Mouse (Mus musculus) retina, adult 2 months (tissue): Measurements from ENCODE around the gene Hmg20b.

Experiments
- DNase-seq: peaks from one replicate; pipeline ENCODE4 v3.0.0-alpha.2; 2012; ENCODE audit warnings: low read depth, low spot score

Gene Hmg20b

GRCm38 (mm10) chr10:81354738-81355477 is 4.6 kb upstream of the Hmg20b start:
- no peak for DNase-seq

- no peak for DNase-seq
Measured at GRCm38 (mm10) chr10:81351678-81352291, 1.5 kb upstream of the Hmg20b start.

- DNase-seq, result no peak
Measured at GRCm38 (mm10) chr10:81349961-81350350, 324 bp downstream of the Hmg20b start.

GRCm38 (mm10) chr10:81349146-81349545 is 1.1 kb downstream of the Hmg20b start:
- no peak for DNase-seq

DNA sequence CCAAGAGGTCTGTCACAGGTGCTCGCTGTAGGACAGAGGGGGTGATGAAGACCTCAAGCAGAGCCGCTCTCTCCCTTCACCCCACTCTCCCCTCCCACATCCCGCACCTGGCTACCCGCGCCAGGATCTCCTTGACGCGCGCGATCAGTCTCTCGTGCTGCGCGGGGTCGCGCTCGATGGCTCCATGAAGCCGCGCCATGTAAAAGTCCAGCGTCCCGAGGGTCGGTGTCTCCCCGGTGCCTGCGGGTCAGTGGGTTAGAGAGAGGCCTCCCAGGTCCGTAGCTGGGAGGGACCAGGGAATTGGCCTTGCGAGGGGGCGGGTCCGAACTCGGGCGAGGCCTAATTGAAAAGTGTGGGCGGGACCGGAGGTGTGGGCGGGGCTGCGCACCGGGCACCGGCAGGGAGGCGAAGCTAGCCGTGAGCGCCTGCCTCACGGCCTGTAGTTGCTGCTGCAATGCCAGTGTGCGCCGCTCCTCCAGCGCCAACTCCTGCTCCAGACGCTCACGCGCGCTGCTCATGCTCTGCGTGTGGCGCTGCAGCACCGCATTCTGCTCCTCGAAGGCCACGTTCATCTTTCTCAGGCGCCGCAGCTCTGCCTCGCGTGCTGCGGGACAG is 3.7 kb downstream of the Hmg20b start:
- DNase-seq, result no peak

DNA sequence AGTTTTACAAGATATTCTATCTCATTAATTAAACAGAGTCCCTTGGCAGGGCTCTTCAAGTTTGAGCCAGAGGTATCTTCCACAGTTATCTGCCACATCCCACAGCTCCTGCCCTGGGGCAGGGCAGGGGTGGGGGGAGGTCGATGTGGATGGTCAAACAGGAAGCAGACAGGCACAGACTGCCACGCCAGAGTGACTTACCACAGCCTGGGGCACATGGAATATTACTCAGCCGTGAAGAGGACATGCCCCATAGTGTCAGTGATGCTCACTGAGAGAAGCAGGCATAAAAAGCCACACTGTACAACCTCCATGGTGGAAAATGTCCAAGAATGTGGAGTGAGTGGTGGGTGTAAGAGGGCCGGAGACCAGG is 5.1 kb downstream of the Hmg20b start:
- DNase-seq, result no peak

DNA sequence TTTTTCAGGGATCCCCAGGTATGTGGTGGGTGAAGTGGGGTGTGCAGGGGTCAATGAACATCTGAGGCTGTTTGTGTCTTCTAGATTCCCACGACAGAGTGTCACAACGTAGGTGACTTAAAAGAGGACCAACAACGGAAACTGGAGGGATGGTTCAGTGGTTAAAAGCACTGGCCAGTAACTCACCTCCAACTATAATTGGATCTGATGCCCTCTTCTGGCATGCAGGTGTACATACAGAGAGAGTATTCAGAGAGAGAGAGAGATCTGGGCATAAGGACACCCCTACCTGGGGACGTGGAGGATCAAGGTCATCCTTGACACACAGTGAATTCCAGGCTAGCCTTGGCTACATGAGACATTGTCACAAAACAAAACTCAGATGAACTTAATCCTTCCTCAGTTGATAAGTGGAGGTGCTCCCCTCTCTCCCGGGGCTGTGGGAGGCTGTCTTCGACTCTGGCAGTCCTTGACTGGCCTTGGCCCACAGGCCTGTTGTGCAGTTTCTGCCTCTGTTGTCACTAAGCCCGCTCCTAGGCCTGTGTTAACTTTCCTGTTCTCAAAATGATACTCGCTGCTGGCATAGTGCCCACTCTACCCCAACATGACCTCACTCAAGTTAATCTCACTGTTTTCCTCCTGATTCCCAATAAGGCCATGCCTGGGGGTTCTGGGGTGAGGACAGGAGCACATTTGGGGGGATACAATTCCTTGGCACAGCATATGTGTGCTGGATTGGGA is 5.7 kb downstream of the Hmg20b start:
- no peak for DNase-seq

DNA sequence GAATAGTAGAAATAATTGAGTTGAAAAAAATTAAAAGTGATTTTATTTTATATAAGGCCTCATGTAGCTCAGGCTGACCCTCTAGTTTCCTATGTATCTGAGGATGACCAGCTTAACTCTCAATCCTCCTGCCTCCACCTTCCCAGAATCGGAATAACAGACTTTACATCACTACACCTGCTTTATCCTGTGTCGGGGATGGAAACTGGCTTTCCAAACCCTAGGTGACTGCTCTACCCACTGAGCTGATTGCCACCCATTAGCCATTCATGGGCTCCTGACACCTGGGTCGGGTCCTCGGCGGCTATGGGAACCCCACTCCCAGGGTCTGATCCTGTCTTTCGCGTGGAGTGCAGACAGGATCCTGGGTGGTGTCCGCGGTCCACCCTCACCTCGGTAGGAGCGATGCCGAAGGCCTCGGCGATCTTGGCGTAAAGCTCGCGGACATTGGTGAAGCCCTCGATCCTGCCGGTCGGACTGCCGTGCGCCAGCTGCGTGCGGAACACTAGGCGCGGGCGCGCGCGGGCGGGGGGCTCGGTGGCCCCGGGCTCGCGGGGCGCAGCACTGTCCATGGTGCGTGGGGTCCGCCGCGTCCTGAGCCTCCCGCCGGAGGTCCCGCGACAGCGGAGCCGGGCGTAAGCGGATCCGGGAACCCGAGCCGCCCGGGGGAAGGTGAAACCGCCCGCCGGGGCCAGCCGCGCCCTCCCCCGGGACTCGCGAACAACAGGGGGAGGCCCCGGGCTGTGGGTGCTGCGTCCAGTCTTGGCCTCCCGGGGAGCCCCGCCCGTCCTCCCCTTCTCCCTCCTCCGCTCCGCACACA is 7.4 kb downstream of the Hmg20b start, which contains the start of gene Gipc3:
Gene Gipc3 (minus strand): TSS at position 581 of the 820 bp plus-strand sequence.
- no peak for DNase-seq

DNA sequence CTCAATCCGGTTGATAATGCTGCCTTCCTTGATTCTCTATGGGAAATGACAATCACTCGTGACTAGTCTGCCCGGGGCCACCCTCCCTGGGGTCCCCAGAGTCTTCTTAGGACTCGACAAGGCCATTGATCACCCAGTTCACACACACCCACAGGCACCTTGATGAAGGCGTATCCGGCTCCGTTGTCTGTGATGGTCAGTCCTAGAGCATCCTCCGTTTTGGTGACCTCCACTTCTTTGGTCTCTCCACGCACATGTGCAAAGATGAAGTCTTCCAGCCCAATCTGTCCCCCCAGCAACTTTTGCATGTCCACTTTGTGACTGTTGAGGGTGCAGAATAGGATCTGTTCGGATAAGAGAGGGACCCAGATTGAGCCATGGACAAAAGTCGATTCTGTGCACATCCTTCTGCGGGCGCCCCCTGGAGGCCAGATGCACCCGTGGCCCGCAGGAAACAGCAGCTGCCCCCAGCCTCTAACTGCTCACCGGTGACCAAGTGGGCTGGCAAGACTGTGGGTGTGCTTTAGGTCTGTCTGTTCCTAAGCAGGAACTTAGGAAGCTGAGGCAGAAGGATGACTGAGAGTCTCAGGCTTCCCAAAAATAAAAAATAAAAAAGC is 8.8 kb downstream of the Hmg20b start:
- no peak for DNase-seq

DNA sequence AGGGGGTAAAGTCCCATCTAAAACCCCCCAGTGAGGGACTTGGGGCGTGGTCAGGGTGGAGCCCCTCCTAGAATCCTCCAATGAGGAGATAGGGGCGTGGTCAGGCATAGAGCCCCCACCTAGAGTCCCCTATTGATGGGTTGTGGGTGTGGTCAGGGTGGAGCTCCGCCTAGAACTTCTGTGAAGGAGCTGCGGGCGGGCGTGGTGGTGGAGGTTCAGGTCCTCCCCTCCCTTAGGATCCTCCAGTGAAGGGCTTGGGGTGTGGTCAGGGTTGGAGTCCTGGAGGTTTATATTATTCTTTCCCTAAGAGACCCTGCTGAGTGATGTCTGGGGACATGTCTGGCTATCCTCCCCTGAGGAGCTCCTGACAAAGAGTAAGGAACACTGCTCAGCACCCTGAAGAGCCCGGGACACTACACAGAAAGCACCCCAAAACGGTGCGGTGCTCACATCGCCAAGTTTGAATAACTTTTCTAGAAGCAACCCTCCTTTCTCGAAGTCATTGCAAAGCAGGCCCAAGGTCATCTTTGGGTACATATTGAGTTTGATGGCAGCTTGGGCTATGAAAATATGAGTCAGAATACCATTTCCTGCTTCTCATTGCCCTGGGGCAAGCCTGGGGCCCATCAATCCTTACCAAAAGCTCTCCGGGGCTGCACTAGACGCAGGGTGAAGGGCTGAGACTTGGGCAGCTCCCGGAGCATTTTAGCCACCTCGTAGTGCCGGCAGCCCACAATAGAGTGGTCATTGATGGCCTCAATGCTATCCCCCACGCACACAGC is 9.5 kb downstream of the Hmg20b start:
- DNase-seq, result no peak

DNA sequence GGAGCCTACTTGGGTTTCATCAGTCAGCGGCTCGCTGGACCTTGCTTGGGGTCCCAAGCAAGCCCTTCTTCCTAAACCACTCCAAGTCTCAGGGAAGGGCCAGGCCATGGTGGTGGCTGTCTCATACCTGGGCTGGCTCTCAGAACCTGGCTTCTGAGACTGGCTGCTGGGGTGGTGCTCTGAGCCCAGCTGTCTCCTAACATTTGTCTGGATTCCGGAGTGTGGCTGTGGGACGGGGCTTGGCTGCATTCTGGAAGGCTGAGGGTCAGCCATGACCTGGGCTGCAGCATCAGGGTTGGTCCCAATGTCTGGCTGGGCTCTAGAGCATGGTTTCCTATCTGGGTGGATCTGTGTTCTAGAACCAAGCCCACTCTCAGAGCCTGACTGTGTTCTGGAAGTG is 13.7 kb downstream of the Hmg20b start:
- no peak for DNase-seq

- DNase-seq, result no peak
Measured at GRCm38 (mm10) chr10:81335393-81336340, 14.6 kb downstream of the Hmg20b start.

GRCm38 (mm10) chr10:81334324-81334723 is 16.0 kb downstream of the Hmg20b start:
- no peak for DNase-seq

- no peak for DNase-seq
Measured at GRCm38 (mm10) chr10:81332277-81332676, 18.0 kb downstream of the Hmg20b start.

DNA sequence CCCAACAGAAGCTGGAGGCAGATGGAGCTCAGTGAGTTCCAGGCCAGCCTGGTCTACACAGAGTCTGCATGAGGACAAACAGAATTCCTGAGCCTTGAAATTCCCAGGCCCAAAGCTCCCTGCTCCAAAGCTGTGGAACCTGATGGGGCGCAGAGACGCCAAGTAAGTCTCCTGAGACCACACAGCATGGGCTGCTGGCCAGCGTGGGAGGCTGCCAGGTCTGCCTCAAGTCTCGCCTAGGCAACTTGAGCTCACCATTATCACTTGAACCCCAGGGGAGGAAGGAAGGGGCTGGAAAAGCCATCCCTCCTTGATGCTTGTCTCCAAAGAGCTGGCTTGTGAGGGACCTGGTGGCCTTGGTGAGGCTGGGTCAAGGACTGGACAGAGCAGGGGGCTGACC is 20.3 kb downstream of the Hmg20b start:
- no peak for DNase-seq

DNA sequence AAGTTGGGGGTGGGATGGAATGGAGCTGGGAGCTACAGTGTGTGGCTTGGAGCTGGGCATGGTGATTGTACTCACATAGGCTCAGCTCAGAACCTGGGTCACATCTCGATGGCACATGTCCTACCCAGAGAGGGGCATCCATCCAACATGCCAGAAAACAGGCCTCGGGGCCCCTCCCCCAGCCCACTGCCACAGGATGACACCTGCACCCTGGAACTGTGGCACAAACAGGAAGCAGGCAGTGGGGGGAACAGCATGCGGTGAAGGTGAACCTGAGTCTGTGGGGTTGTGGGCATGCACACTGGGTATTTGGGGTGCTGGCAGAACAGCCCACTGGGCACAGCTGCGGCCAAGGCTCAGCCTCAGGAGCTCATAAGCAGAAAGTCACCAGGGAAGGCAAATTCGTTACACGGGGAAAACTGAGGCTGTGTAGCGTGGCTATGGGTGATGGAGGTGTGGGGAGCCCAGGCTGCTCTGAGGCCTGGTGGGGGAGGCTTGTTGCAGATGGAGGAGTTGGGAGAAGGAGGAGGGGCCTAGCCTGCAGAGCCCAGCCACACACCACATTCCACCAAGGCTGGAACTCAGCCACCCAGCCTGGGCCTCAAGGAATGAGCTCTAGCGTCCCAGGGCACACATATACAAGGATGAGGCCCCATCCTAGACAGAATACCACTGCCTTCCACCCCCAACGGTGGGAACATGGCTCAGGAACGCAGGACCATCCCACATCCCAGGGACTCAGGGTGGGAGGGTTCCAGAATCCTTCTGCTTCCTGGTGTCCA is 20.9 kb downstream of the Hmg20b start:
- DNase-seq, result no peak

GRCm38 (mm10) chr10:81328386-81328785 is 21.9 kb downstream of the Hmg20b start, which contains the start of gene Tbxa2r:
TSS of gene Tbxa2r (plus strand) at chr10:81328731.
- DNase-seq, result no peak

GRCm38 (mm10) chr10:81327959-81328358 is 22.3 kb downstream of the Hmg20b start:
- no peak for DNase-seq
